Mouse (Mus musculus) thymus, postnatal 4 days (tissue): ENCODE measurements around the gene Tapbp.
A peak's percentile ranks its signal among the peaks of the same experiment; 100 is the strongest.

Source experiments
- DNase-seq: peaks from one replicate; pipeline ENCODE4 v3.0.0; 2021

Gene Tapbp

DNA sequence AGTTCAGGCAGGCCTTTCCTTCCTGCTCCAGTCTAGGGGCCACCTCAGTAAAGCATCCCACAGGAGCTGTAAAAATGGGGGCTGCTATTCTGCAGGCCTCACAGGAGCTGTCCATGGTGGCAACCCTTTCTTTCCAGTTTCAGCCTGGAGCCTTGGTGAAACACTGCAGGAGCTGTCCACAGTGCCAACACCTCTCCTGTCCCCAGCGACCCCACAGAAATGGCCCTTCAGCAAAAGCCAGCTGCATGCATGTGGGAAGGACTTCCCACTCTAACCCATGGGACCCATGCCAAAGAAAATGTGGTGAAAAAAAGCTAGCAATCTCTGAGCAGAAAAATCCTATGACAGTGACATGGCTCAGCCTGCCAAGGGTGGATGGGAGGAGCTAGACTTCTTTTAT is 57.0 kb downstream of the Tapbp start:
- peak; percentile 61 for DNase-seq

DNA sequence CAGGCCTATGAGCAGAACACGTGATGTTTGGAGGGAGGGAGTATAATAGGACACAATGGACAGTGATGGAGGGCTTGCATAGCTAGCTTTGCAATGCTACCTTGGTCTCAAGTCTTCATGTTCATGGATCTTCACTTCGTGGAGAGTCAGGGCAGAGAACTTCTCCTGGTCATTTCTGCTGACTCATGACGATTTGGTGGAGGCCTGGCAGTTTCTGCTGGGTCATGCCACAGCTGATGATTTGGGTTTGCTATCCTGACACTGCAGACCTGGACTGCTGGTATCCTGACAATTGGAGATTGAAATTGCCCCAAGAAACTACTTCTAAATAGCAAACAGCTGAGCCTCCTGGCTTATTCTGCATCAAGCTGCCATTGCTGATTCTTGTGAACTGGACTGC is 57.9 kb downstream of the Tapbp start:
- DNase-seq = no peak

DNA sequence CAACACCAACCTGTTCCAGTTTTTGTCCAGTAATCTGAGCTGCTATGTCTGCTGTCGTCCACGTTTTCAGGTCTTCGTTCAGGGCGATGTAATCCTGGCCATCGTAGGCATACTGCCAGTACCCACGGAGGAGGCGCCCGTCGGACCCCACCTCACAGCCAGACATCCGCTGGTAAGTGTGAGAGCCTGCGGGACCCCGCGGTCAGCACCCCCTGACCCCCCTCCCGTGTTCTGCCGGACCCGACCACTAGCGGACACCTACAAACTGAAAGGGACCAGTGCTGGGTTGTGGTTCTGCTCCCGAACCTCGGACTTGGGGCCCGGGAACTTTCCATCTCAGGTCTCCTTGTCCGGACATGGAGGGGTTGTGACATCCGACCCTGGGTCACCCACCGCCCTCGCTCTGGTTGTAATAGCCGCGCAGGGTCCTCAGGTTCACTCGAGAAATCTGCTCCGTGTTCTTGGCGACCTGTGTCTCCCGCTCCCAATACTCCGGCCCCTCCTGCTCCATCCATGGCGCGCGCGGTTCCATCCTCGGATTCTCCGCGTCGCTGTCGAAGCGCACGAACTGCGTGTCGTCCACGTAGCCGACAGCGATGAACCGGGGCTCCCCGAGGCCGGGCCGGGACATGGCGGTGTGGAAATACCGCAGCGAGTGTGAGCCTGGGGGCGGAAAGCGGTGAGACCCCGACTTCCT is 62.3 kb downstream of the Tapbp start:
- peak; percentile 20 for DNase-seq

DNA sequence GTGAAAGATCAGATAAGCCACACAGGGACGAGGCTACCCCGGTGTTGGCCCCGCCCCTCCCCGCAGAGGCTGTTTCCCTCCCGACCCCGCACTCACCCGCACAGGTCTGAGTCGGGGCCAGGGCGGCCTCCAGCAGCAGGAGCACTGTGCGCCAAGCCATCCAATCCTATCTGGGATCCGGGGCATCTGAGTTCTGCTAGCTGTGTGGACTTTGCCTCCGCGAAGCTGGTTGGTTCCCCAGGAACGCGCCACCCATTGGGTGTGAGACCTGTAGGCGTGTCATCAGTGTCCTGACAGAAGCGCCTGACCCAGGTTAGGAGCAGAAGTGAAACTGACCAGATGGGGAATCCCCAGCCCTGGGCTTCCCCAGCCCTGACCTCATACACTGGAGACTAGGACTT is 62.9 kb downstream of the Tapbp start:
- peak; percentile 62 for DNase-seq
